Mouse (Mus musculus): ENCODE measurements around the gene Creb3l4. TPM values are rescaled to one million over a fixed set of nuclear protein-coding genes. Genes with fewer than 3 reads are reported as not detected.
A peak's percentile ranks its signal among the peaks of the same experiment; 100 is the strongest.

The Creb3l4 gene
- polyA plus RNA-seq, 1 experiment: 4.6 TPM

DNA sequence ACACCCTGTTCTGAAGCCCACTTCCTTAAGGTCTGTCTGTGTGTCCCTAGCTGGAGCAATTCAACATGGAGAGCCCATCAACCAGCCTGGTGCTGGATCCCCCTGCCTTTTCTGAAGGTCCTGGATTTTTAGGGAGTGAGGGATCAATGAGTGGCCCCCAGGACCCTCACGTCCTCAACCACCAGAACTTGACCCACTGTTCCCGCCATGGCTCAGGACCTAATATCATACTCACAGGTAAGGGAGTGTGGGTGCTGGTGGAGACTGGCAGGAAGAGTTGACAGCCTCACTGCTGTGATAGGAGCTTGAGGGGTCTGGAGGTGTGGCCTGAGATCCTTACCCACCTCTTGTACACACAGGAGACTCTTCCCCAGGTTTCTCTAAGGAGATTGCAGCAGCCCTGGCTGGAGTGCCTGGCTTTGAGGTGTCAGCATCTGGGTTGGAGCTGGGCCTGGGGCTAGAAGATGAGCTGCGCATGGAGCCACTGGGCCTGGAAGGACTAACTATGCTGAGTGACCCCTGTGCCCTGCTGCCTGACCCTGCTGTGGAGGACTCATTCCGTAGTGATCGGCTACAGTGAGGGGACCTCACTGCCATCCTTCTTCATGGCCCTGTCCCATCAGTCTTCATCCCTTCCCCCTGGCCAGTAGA is 19.9 kb upstream of the Creb3l4 start:
- Histone ChIP-seq H3K36me3 (ENCODE audit: control insufficient read depth, insufficient read depth, low read length, poor library complexity, severe bottlenecking) (peaks cover 12% of the 10 kb centered on the region), H3K9me3 (replicated peaks; ENCODE audit: control insufficient read depth, insufficient read depth, low read length, poor library complexity, severe bottlenecking) (no peaks in the 10 kb centered on the region), H3K4me1 (ENCODE audit: control insufficient read depth, insufficient read depth, low read length) (no peaks in the 10 kb centered on the region), H3K4me3 (ENCODE audit: low read depth, low read length) (no peak overlapping the region), H3K27me3 (ENCODE audit: control insufficient read depth, insufficient read depth, low read length, poor library complexity, severe bottlenecking) (no peaks in the 10 kb centered on the region), H3K9ac (ENCODE audit: low read depth, poor library complexity, severe bottlenecking) (no peak overlapping the region), H3K27ac (ENCODE audit: insufficient read depth, low read length) (no peak overlapping the region)
- TF ChIP-seq POLR2A (IDR thresholded peaks at IDR 0.05; ENCODE audit: insufficient read depth, low read length) (no peak), CTCF (IDR thresholded peaks at IDR 0.05; ENCODE audit: low read depth, low read length) (no peak), EP300 (IDR thresholded peaks at IDR 0.05; ENCODE audit: insufficient read depth, low read depth, low read length) (no peak)

DNA sequence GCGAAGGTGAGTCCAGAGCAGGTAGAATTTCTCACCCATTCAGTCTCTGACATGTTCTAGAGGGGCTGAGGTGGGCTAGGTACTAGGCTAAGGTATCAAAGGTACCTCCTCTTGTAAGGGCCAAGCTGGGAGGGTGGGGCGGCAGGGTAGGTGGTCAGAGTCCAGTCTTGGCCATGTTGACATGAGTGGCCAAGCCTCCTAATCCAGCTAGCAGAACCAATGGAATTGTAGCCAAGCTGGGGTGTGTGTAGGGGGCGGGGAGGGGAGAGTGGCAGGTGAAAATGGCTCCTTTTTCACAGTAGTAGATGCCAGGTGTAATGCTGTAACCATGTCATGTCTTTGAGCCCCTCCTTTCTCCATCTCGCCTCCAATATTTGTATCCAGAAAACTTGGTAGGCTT is 15.2 kb upstream of the Creb3l4 start:
- no peak overlapping the region for H3K9ac ChIP-seq (ENCODE audit: low read depth, poor library complexity, severe bottlenecking)
- no peak overlapping the region for H3K4me3 ChIP-seq (ENCODE audit: low read depth, low read length)
- H3K4me1 ChIP-seq (ENCODE audit: control insufficient read depth, insufficient read depth, low read length): no peaks in the 10 kb centered on the region
- TF ChIP-seq POLR2A (IDR thresholded peaks at IDR 0.05; ENCODE audit: insufficient read depth, low read length) (no peak), CTCF (IDR thresholded peaks at IDR 0.05; ENCODE audit: low read depth, low read length) (no peak), EP300 (IDR thresholded peaks at IDR 0.05; ENCODE audit: insufficient read depth, low read depth, low read length) (no peak)
- H3K36me3 ChIP-seq (ENCODE audit: control insufficient read depth, insufficient read depth, low read length, poor library complexity, severe bottlenecking): peaks cover 15% of the 10 kb centered on the region
- H3K9me3 ChIP-seq (replicated peaks; ENCODE audit: control insufficient read depth, insufficient read depth, low read length, poor library complexity, severe bottlenecking): no peaks in the 10 kb centered on the region
- no peak overlapping the region for H3K27ac ChIP-seq (ENCODE audit: insufficient read depth, low read length)
- H3K27me3 ChIP-seq (ENCODE audit: control insufficient read depth, insufficient read depth, low read length, poor library complexity, severe bottlenecking): no peaks in the 10 kb centered on the region

DNA sequence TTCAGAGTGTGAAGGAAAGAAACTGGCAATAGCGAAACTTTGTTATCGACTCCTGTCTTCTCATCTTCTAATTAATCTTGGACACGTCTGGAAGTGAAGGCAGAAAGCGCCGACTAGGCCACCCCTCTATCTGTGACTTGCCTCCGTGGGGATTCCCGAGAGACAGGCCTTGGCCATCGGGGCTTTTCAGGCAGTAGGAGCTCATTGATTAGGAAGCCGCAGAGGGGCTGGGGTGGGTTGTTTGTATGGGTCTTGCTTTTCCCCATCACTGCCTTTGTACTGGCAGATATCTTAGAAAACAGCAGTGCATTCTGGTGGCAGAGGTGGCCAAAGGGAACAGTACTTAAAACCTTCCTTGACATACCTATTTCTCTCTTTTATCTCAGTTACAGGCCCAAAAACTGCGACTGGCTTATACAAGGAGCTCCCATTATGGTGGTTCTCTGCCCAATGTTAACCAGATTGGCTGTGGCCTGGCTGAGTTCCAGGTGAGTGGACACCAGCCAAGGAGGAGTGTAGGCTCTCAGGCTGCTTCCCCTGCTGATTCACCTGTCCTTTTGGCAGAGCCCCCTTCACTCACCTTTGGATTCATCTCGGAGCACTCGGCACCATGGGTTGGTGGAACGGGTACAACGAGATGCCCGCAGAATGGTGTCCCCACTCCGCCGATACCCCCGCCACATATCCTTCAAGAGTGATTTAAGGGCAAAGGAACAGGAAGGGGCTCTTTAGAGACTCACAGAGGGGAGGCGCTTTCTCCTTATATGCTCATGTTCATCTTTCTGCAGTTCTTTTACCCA is 13.6 kb upstream of the Creb3l4 start:
- no peak for TF ChIP-seq CTCF (IDR thresholded peaks at IDR 0.05; ENCODE audit: low read depth, low read length)
- no peak for TF ChIP-seq EP300 (IDR thresholded peaks at IDR 0.05; ENCODE audit: insufficient read depth, low read depth, low read length)
- H3K36me3 ChIP-seq (ENCODE audit: control insufficient read depth, insufficient read depth, low read length, poor library complexity, severe bottlenecking): peaks cover 15% of the 10 kb centered on the region; the same call in 1 of the 2 replicates
- no peak overlapping the region for H3K9ac ChIP-seq (ENCODE audit: low read depth, poor library complexity, severe bottlenecking)
- no peaks in the 10 kb centered on the region for H3K4me1 ChIP-seq (ENCODE audit: control insufficient read depth, insufficient read depth, low read length)
- no peaks in the 10 kb centered on the region for H3K9me3 ChIP-seq (replicated peaks; ENCODE audit: control insufficient read depth, insufficient read depth, low read length, poor library complexity, severe bottlenecking)
- no peaks in the 10 kb centered on the region for H3K27me3 ChIP-seq (ENCODE audit: control insufficient read depth, insufficient read depth, low read length, poor library complexity, severe bottlenecking)
- no peak overlapping the region for H3K27ac ChIP-seq (ENCODE audit: insufficient read depth, low read length)
- H3K4me3 ChIP-seq (ENCODE audit: low read depth, low read length): no peak overlapping the region

DNA sequence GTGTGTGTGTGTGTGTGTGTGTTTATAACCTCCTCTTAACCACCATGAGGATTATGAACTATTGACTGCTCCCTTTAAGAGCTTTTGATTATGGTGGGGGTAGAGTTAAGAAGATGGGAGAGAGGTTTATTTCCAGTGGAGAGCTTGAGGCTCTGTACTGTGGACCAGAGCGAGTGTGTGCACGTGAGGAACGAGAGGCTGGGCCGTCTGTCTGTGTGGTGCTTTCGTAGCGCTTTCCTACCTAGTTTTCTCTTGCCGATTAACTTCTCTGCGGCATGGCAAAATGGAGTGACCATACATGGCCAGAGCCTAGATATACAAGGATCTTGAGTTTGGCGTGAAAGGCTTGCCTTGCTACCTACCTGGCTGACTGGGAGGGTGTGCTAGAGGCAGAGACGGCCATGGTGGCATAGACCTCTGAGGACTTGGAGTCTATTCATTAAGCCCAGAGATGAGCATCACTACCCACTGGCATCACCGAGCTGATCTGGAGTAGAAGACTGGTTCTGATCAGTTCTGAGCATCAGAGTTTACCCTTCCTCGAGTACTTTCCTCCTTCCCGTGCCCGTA is 12.6 kb upstream of the Creb3l4 start:
- TF ChIP-seq EP300 (IDR thresholded peaks at IDR 0.05; ENCODE audit: insufficient read depth, low read depth, low read length) (no peak), CTCF (IDR thresholded peaks at IDR 0.05; ENCODE audit: low read depth, low read length) (no peak), POLR2A (IDR thresholded peaks at IDR 0.05; ENCODE audit: insufficient read depth, low read length) (no peak)
- Histone ChIP-seq H3K4me3 (ENCODE audit: low read depth, low read length) (no peak overlapping the region), H3K27me3 (ENCODE audit: control insufficient read depth, insufficient read depth, low read length, poor library complexity, severe bottlenecking) (no peaks in the 10 kb centered on the region), H3K9me3 (replicated peaks; ENCODE audit: control insufficient read depth, insufficient read depth, low read length, poor library complexity, severe bottlenecking) (no peaks in the 10 kb centered on the region), H3K9ac (ENCODE audit: low read depth, poor library complexity, severe bottlenecking) (no peak overlapping the region), H3K36me3 (ENCODE audit: control insufficient read depth, insufficient read depth, low read length, poor library complexity, severe bottlenecking) (peaks cover 21% of the 10 kb centered on the region), H3K4me1 (ENCODE audit: control insufficient read depth, insufficient read depth, low read length) (no peaks in the 10 kb centered on the region), H3K27ac (ENCODE audit: insufficient read depth, low read length) (no peak overlapping the region)

DNA sequence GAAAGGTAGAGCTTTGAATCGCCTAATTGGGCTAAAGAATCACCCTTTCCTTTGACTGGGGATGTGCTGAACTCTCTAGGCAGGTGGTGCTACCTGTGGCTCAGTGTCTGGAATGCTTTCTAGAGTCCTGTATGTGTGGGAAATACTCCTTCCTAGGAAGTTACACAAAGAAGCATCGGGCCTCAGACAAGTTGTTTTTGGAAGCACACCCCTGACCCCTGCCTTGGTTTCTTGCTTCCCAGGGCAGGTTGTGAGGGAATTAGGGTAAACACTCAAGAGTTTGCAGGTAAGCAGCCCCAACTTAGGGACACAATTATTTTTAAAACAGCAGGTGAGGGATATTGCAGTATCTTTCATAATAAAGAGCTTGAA is 11.9 kb upstream of the Creb3l4 start:
- H3K27ac ChIP-seq (ENCODE audit: insufficient read depth, low read length): 0 out of 2 replicates have a peak overlapping the region, but pooled peaks have one; percentile 12
- H3K9me3 ChIP-seq (replicated peaks; ENCODE audit: control insufficient read depth, insufficient read depth, low read length, poor library complexity, severe bottlenecking): no peaks in the 10 kb centered on the region
- TF ChIP-seq POLR2A (IDR thresholded peaks at IDR 0.05; ENCODE audit: insufficient read depth, low read length) (no peak), CTCF (IDR thresholded peaks at IDR 0.05; ENCODE audit: low read depth, low read length) (no peak), EP300 (IDR thresholded peaks at IDR 0.05; ENCODE audit: insufficient read depth, low read depth, low read length) (no peak)
- no peaks in the 10 kb centered on the region for H3K27me3 ChIP-seq (ENCODE audit: control insufficient read depth, insufficient read depth, low read length, poor library complexity, severe bottlenecking)
- no peaks in the 10 kb centered on the region for H3K4me1 ChIP-seq (ENCODE audit: control insufficient read depth, insufficient read depth, low read length)
- H3K4me3 ChIP-seq (ENCODE audit: low read depth, low read length): peak overlapping the region; percentile 90
- H3K36me3 ChIP-seq (ENCODE audit: control insufficient read depth, insufficient read depth, low read length, poor library complexity, severe bottlenecking): peaks cover 23% of the 10 kb centered on the region
- H3K9ac ChIP-seq (ENCODE audit: low read depth, poor library complexity, severe bottlenecking): peak overlapping the region; percentile 73
